Mouse (Mus musculus) thymus, postnatal 36 days (tissue): ENCODE data around the gene Grxcr1.

ENCODE experiments used
- DNase-seq, 2 experiments: peaks; one replicate each; pipeline ENCODE4 v3.0.0; 2022; ENCODE audit warnings: mixed read lengths in 2 of 2

Grxcr1 gene

GRCm38 (mm10) chr5:68031744-68032143, at the start of gene Grxcr1:
Grxcr1 (plus strand) TSS chr5:68031835.
- no peak for DNase-seq

- DNase-seq, result no peak
These were observed 49.6 kb upstream of the Grxcr1 start for GRCm38 (mm10) chr5:67981946-67982526.

- DNase-seq, result no peak
These were observed 41.2 kb upstream of the Grxcr1 start for GRCm38 (mm10) chr5:67990426-67990825.

- DNase-seq, result no peak
These were observed 29.0 kb upstream of the Grxcr1 start for GRCm38 (mm10) chr5:68002611-68003010.

- DNase-seq, result no peak
These were observed 27.7 kb upstream of the Grxcr1 start for GRCm38 (mm10) chr5:68003904-68004303.

- DNase-seq, result no peak
These were observed 27.2 kb upstream of the Grxcr1 start for GRCm38 (mm10) chr5:68004419-68004818.

GRCm38 (mm10) chr5:68007074-68007473, 24.6 kb upstream of the Grxcr1 start:
- no peak for DNase-seq

- no peak for DNase-seq
These were observed 20.1 kb upstream of the Grxcr1 start for GRCm38 (mm10) chr5:68011569-68011968.

- DNase-seq, result peak; percentile 62 to 73
These were observed 19.0 kb upstream of the Grxcr1 start for GRCm38 (mm10) chr5:68012618-68013017.

- DNase-seq, result no peak
These were observed 10.8 kb upstream of the Grxcr1 start for GRCm38 (mm10) chr5:68020870-68021269.

GRCm38 (mm10) chr5:68026658-68027422, 4.8 kb upstream of the Grxcr1 start:
- DNase-seq, result no peak

- no peak for DNase-seq
These were observed 4.2 kb upstream of the Grxcr1 start for GRCm38 (mm10) chr5:68027474-68027873.

- DNase-seq, result no peak
These were observed 1.7 kb downstream of the Grxcr1 start for GRCm38 (mm10) chr5:68033345-68033744.

GRCm38 (mm10) chr5:68039077-68039476, 7.4 kb downstream of the Grxcr1 start:
- no peak for DNase-seq

- no peak for DNase-seq
These were observed 11.7 kb downstream of the Grxcr1 start for GRCm38 (mm10) chr5:68043339-68043738.

- DNase-seq, result no peak
These were observed 17.1 kb downstream of the Grxcr1 start for GRCm38 (mm10) chr5:68048783-68049182.

- no peak for DNase-seq
These were observed 17.9 kb downstream of the Grxcr1 start for GRCm38 (mm10) chr5:68049536-68049935.

GRCm38 (mm10) chr5:68051101-68051500, 19.5 kb downstream of the Grxcr1 start:
- no peak for DNase-seq

GRCm38 (mm10) chr5:68057574-68057973, 25.9 kb downstream of the Grxcr1 start:
- no peak for DNase-seq

- DNase-seq, result no peak
These were observed 37.1 kb downstream of the Grxcr1 start for GRCm38 (mm10) chr5:68068694-68069093.

GRCm38 (mm10) chr5:68070308-68070707, 38.7 kb downstream of the Grxcr1 start:
- DNase-seq, result no peak

- DNase-seq, result no peak
These were observed 40.2 kb downstream of the Grxcr1 start for GRCm38 (mm10) chr5:68071857-68072256.

- no peak for DNase-seq
These were observed 55.0 kb downstream of the Grxcr1 start for GRCm38 (mm10) chr5:68086535-68087098.

- DNase-seq, result no peak
These were observed 55.5 kb downstream of the Grxcr1 start for GRCm38 (mm10) chr5:68087174-68087573.
